Mouse (Mus musculus) hindbrain, embryonic 16.5 days (tissue): ENCODE measurements around the gene Gm6370. TPM values are rescaled to one million over a fixed set of nuclear protein-coding genes. Genes with fewer than 3 reads are reported as not detected.
A peak's percentile ranks its signal among the peaks of the same experiment; 100 is the strongest.
"Not testable (repeated sequence)": the region's sequence is repeated elsewhere in the genome, so short reads cannot be mapped to it uniquely, and the experiment has no call there.

Experiments
- ATAC-seq: fragments of 200-750 bp; cut with Nextera tagmentation; 2 replicates; pipeline ENCODE4 v1.8.0; 2017; ENCODE audit warnings: moderate TSS enrichment, moderate library complexity
- H3K27ac ChIP-seq: fragments of 300-500 bp; sonication (generic); 2 replicates; pipeline ENCODE4 v1.5.1; 2014; ENCODE audit warnings: low read depth, mild to moderate bottlenecking, control low read depth, low read length, moderate library complexity
- H3K27me3 ChIP-seq: fragments of 300-500 bp; sonication (generic); replicated peaks from 2 replicates; pipeline ENCODE4 v1.6.1; 2014; ENCODE audit warnings: low read length; ENCODE audit not compliant: control insufficient read depth, insufficient read depth
- H3K36me3 ChIP-seq: fragments of 300-500 bp; sonication (generic); 2 replicates; pipeline ENCODE4 v1.6.1; 2014; ENCODE audit warnings: mild to moderate bottlenecking, low read length, moderate library complexity, mixed read lengths; ENCODE audit not compliant: control insufficient read depth, insufficient read depth
- H3K4me1 ChIP-seq: fragments of 300-500 bp; sonication (generic); 2 replicates; pipeline ENCODE4 v1.6.1; 2014; ENCODE audit warnings: low read depth, low read length; ENCODE audit not compliant: control insufficient read depth, insufficient read depth
- H3K4me2 ChIP-seq: fragments of 300-500 bp; sonication (generic); 2 replicates; pipeline ENCODE4 v1.6.1; 2014; ENCODE audit warnings: mild to moderate bottlenecking, low read length, control low read depth, moderate library complexity
- H3K4me3 ChIP-seq: fragments of 300-500 bp; sonication (generic); 2 replicates; pipeline ENCODE4 v1.5.1; 2014; ENCODE audit warnings: mild to moderate bottlenecking, low read length, control low read depth, moderate library complexity
- H3K9ac ChIP-seq: fragments of 300-500 bp; sonication (generic); 2 replicates; pipeline ENCODE4 v1.6.1; 2014; ENCODE audit warnings: low read depth, mild to moderate bottlenecking, control low read depth, low read length, moderate library complexity
- H3K9me3 ChIP-seq: fragments of 300-500 bp; sonication (generic); 2 replicates; pipeline ENCODE4 v1.6.1; 2014; ENCODE audit warnings: mild to moderate bottlenecking, low read length, moderate library complexity; ENCODE audit not compliant: control insufficient read depth
- WGBS: fragments of 180-500 bp; shearing (Covaris S2); extraction: QIAGEN DNeasy Blood & Tissue Kit; methylation state at CpG from one replicate; pipeline ENCODE4 v1.1.7; 2014; 5-methylcytosine and 5-hydroxymethylcytosine counted together
- polyA plus RNA-seq: library from polyadenylated mRNA; unstranded; fragments of >200 nt; fragmentation: Nextera tagmentation; extraction: Ambion mirVana; gene quantifications from 2 replicates; pipeline ENCODE4 v1.2.1, GENCODE M21; 2015

The Gm6370 gene
- not detected in 2 replicates for polyA plus RNA-seq

DNA sequence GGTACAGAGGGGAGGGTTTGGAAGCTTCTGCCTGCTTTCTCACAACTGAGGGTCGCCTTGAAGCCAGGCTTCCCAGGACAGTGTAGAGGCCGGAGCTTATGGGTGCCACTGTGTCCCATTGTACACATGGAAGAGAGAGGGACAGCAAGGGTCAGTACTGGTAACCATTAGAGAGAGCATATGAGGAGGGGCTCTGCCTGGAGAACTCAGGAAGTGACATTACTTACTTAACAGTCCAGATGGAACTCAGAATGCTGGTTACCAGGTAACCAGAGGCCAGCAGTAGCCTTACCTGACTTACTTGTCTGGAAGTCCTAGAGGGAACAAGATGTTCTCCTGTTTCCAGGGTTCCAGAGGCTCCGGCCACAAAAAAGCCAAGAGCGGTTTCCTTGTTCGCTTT lies at the start of gene Gm6370:
Gm6370 (plus strand) TSS at position 301 of the 400 bp plus-strand sequence.
- not testable (repeated sequence) for H3K4me1 ChIP-seq, H3K4me3 ChIP-seq, H3K36me3 ChIP-seq, ATAC-seq, H3K9me3 ChIP-seq, H3K27ac ChIP-seq, H3K4me2 ChIP-seq, H3K27me3 ChIP-seq, H3K9ac ChIP-seq
- WGBS, result no CpG with 5 or more reads among the region's 5 CpGs

DNA sequence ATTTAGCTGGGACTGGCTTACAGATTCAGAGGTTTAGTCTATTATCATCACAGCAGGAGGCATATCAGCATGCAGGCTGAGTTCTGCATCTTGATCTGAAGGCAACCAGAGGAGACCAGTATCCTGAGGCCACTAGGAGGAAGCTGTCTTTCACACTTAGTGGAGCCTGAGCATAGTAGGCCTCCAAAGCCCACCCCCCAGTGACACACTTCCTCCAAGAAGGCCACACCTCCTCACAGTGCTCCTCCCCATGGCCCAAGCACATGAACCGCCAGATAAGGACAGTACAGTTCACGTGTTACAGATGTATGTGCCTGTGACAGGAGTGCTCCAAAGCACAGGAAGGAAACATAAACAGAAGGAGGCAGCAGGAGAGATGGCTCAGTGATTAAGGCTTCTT lies 48.4 kb upstream of the Gm6370 start:
- H3K36me3 ChIP-seq, result peaks cover 10% of the 10 kb centered on the region; the same call in 1 of the 2 replicates
- 76% methylated on average over 2 of the region's 2 CpGs for WGBS
- H3K27ac ChIP-seq, result no peak overlapping the region
- no peaks in the 10 kb centered on the region for H3K27me3 ChIP-seq
- no peak overlapping the region for H3K9ac ChIP-seq
- ATAC-seq, result no peak; the same call in 1 of the 2 replicates
- H3K4me1 ChIP-seq, result no peaks in the 10 kb centered on the region
- no peaks in the 10 kb centered on the region for H3K9me3 ChIP-seq
- no peak overlapping the region for H3K4me2 ChIP-seq
- no peak overlapping the region for H3K4me3 ChIP-seq

DNA sequence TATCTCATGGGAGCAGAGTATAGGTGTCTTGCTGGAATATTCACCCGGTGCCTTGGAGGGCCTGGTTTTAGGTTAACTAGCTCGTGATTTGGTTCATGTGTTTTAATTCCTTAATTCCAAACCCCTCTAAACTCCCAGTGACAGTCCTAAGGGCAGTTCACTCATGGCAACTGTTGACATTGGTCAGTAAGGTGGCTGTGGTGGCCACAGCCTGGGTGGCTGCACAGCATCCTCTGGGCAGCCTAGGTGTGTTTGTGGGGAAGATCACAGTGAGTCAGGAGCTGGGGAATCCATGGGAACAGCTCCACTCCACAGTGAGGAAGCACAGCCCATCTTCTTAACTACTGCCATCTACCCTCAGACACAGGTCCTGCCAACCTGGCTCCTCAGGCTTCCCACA lies 44.5 kb upstream of the Gm6370 start:
- Histone ChIP-seq H3K4me2 (no peak overlapping the region), H3K4me3 (no peak overlapping the region), H3K9me3 (no peaks in the 10 kb centered on the region), H3K36me3 (0 out of 2 replicates have a peak, but pooled peaks cover 3% of the 10 kb centered on the region), H3K27ac (no peak overlapping the region), H3K4me1 (no peaks in the 10 kb centered on the region), H3K9ac (no peak overlapping the region), H3K27me3 (no peaks in the 10 kb centered on the region)
- 91% methylated on average over 2 of the region's 2 CpGs for WGBS
- ATAC-seq, result no peak

DNA sequence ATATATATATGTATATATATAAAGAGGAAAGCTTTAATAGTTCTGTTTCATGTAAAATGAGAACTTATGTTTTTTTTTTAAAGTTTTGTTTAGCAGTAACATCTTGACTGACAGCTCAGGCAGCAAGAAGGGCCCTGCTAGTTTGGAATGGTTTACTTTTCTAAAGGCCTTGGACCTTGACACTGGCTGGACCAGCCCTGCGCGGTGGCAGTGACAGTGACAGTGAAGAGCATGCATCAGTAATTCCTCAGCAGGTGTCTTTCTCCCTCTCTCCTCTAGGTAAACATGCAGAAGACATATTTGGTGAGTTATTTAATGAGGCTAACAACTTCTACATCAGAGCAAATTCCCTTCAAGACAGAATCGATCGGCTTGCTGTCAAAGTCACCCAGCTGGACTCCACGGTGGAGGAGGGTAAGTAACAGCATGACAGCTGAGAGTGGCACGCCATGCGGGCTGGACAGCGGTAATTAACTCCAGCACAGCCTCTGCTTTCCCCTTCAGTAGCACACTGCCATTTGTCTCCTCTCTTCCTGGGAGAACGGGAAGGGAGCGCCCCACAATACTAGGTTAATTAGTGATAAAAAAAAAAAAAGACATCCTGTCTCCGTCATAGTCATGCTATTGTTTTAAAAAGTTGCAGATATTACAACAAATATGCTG lies 39.4 kb upstream of the Gm6370 start:
- Histone ChIP-seq H3K27ac (no peak overlapping the region), H3K9me3 (no peaks in the 10 kb centered on the region), H3K4me3 (no peak overlapping the region), H3K36me3 (peaks cover 11% of the 10 kb centered on the region; the same call in 1 of the 2 replicates), H3K4me2 (no peak overlapping the region), H3K9ac (no peak overlapping the region), H3K4me1 (no peaks in the 10 kb centered on the region), H3K27me3 (no peaks in the 10 kb centered on the region)
- no peak for ATAC-seq
- WGBS, result 63% methylated on average over 11 of the region's 11 CpGs

DNA sequence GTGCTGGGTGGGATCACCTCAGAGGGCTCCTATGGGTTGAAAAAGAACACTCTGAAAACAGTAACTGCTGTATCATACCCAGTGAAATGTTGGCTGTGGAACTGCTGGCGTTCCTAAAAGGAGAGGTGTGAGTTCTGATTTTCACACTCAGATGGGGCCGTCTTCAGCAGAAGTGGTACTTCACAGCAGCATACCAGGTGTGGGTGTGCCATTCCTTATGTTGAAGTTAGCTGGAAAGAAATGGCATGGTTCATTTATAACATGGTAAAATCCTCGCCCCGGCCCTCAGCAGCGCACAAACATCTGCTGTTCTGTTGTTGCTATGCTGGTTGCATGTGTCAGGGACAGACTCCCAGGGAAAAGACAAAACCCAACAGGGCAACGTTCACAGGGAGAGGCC lies 37.6 kb upstream of the Gm6370 start:
- Histone ChIP-seq H3K27me3 (no peaks in the 10 kb centered on the region), H3K9ac (no peak overlapping the region), H3K36me3 (peaks cover 12% of the 10 kb centered on the region; the same call in 1 of the 2 replicates), H3K27ac (no peak overlapping the region), H3K4me3 (no peak overlapping the region), H3K9me3 (no peaks in the 10 kb centered on the region), H3K4me1 (no peaks in the 10 kb centered on the region), H3K4me2 (no peak overlapping the region)
- WGBS, result 83% methylated on average over 6 of the region's 6 CpGs
- ATAC-seq, result no peak

DNA sequence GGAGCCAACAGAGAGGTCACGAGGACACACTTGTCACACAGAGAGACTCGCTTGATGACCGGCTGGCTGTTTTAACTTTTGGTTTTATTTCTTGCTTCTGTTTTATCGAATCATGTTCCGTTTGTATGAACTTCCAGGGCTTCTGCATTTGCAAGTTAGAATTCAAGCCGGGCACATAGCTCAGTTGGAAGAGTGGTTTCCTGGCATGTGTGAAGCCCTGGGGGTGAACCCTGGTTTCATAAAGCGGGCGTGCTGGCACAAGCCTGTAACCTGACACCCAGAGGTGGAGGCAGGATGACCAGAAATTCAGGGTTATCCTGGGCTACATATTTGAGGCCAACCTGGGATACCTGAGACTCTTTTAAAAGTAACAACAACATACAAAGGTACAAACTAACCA lies 29.6 kb upstream of the Gm6370 start:
- Histone ChIP-seq H3K36me3 (peaks cover 12% of the 10 kb centered on the region), H3K9ac (no peak overlapping the region), H3K4me3 (no peak overlapping the region), H3K4me2 (no peak overlapping the region), H3K9me3 (no peaks in the 10 kb centered on the region), H3K27me3 (no peaks in the 10 kb centered on the region), H3K27ac (no peak overlapping the region), H3K4me1 (no peaks in the 10 kb centered on the region)
- WGBS, result 87% methylated on average over 8 of the region's 8 CpGs
- no peak for ATAC-seq

DNA sequence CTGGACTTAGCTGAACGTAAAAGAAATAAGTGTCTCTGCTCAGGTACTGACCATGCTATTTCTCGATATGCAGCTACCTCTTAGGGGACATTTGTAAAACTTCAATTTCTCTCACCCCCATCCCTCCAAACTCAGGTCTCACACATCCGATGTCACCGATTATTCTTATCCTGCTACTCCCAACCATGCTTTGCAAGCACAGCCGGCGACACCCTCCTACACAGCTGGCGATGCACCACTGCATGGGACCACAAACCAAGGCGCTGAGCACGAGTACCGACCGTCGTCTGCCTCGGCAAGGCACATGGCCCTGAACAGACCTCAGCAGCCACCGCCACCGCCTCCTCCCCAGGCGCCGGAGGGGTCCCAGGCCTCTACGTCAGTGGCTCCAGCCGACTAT lies 24.5 kb upstream of the Gm6370 start:
- Histone ChIP-seq H3K27me3 (no peaks in the 10 kb centered on the region), H3K4me3 (no peak overlapping the region), H3K9me3 (no peaks in the 10 kb centered on the region), H3K4me2 (no peak overlapping the region), H3K27ac (no peak overlapping the region), H3K36me3 (peaks cover 17% of the 10 kb centered on the region; the same call in 1 of the 2 replicates), H3K4me1 (no peaks in the 10 kb centered on the region), H3K9ac (no peak overlapping the region)
- ATAC-seq, result no peak
- WGBS, result 95% methylated on average over 19 of the region's 19 CpGs

DNA sequence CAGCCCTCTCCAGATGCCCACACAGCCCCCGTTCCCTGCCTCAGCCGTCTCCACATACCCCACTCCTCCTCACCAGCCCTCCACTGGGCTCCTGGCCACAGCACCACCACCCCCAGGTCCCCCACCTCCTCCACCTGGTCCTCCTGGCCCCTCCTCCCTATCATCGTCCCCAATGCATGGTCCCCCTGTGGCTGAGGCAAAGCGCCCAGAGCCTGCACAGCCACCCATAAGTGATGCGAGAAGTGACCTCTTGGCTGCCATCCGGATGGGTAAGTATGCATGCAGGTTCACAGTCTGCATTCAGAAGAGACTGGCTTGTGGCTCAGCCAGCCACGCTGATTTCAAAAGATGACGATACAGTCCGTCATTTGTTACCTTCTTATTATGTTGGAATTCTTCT lies 22.9 kb upstream of the Gm6370 start:
- H3K4me2 ChIP-seq, result no peak overlapping the region
- no peak overlapping the region for H3K9ac ChIP-seq
- no peak overlapping the region for H3K4me3 ChIP-seq
- ATAC-seq, result peak; percentile 30; the same call in 1 of the 2 replicates
- 82% methylated on average over 9 of the region's 9 CpGs for WGBS
- H3K27ac ChIP-seq, result no peak overlapping the region
- no peaks in the 10 kb centered on the region for H3K9me3 ChIP-seq
- H3K36me3 ChIP-seq, result peaks cover 16% of the 10 kb centered on the region; the same call in 1 of the 2 replicates
- H3K4me1 ChIP-seq, result no peaks in the 10 kb centered on the region
- H3K27me3 ChIP-seq, result no peaks in the 10 kb centered on the region

DNA sequence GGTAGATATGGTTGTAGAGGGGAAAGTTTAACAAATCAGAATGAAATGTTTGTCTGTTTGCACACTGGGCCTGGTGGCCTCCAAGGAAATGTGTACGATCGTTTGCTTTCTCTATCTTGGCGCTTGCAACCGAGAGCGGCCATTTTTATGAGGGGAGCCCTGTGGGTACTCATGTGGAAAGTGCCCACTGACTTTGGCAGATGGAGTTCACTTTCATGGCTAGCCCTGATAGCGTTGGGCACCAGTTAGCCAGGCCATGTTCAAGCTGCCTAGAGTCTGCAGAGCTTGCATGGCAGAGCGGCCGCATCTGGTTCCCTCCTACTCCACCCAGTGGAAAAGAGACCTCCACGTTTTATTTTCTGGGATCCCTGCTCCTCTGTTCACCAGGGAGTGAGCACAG lies 20.3 kb upstream of the Gm6370 start:
- WGBS, result 87% methylated on average over 9 of the region's 9 CpGs
- no peak overlapping the region for H3K9ac ChIP-seq

More for the DNA sequence above, 20.3 kb upstream of the Gm6370 start:
- Histone ChIP-seq H3K36me3 (peaks cover 19% of the 10 kb centered on the region; the same call in 1 of the 2 replicates), H3K4me2 (no peak overlapping the region), H3K27me3 (no peaks in the 10 kb centered on the region), H3K27ac (no peak overlapping the region), H3K9me3 (no peaks in the 10 kb centered on the region), H3K4me3 (no peak overlapping the region), H3K4me1 (no peaks in the 10 kb centered on the region)
- ATAC-seq, result no peak
